Mouse (Mus musculus) heart, postnatal 0 days (tissue): ENCODE measurements around the gene Cd5.
A peak's percentile ranks its signal among the peaks of the same experiment; 100 is the strongest.

Experiments used
- CTCF ChIP-seq: IDR thresholded peaks from 2 replicates; pipeline ENCODE4 v1.5.1; 2016; ENCODE audit warnings: antibody characterized with exemption, control low read depth, low read depth
- EP300 ChIP-seq: IDR thresholded peaks from 2 replicates; pipeline ENCODE4 v1.6.1; 2016; ENCODE audit warnings: antibody characterized with exemption, low read depth

DNA sequence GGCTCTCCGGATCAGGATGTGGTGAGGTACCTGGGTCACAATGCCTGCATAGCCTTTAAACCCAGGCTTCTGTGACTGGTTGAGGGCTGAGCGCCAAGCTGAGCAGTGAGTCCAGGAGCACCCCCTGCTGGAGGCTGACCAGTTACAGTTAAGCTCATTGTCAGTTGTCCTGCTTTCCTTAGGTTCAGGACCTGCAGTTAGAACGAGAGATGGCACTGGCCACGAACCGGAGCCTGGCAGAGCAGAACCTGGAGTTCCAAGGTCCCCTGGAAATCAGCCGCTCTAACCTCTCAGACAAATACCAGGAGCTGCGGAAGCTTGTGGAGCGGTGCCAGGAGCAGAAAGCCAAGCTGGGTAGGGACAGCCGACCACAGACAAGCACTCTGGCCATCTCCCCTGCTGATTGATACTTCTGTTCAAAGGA, 28.7 kb downstream of the Cd5 start:
- TF ChIP-seq EP300, result no peak
- peak; percentile 67 for TF ChIP-seq CTCF
